Mouse (Mus musculus) gastrocnemius, postnatal 14 days (tissue): ENCODE data around the gene Ptgdr2. TPM values are rescaled to one million over a fixed set of nuclear protein-coding genes. Genes with fewer than 3 reads are reported as not detected.

Source experiments
- DNase-seq: peaks from one replicate; pipeline ENCODE4 v3.0.0; 2021; ENCODE audit warnings: mixed read lengths
- intact Hi-C: fragments of 180-260 bp; cut with DNase I; formaldehyde crosslinking; loops from one replicate; pipeline ENCODE4 v1.15.1; 2025; ENCODE audit warnings: low total_unique reads
- long read RNA-seq, 2 experiments: library from polyadenylated mRNA; stranded (forward); transcript quantifications; one replicate each; pipeline ENCODE4 v2.0.0; 2021
- total RNA-seq, 2 experiments: library from RNA; stranded (reverse); gene quantifications; 2 replicates each; pipeline ENCODE4 v1.2.3; 2021

Gene Ptgdr2
- under 1 TPM in 1 of 2 experiments, not detected in 1; 0.08 TPM for total RNA-seq
- long read RNA-seq, experiment 1, result 0 reads
- long read RNA-seq, experiment 2, result 0 reads

GRCm38 (mm10) chr19:10937110-10937563 is at the start of gene Ptgdr2:
Ptgdr2 (plus strand) TSS chr19:10937160.
- no peak for DNase-seq
- intact Hi-C loops, result no loop called here

GRCm38 (mm10) chr19:10892201-10892600 is 44.8 kb upstream of the Ptgdr2 start:
- no peak for DNase-seq
- intact Hi-C loops, result no loop called here

GRCm38 (mm10) chr19:10895016-10895528 is 41.9 kb upstream of the Ptgdr2 start, which contains the start of gene Prpf19:
Prpf19 (plus strand) TSS chr19:10895231.
- intact Hi-C loops, result no loop called here
- peak; percentile 97 for DNase-seq

- DNase-seq, result no peak
- intact Hi-C loops, result no loop called here
Observed at GRCm38 (mm10) chr19:10895708-10896107, 41.3 kb upstream of the Ptgdr2 start.

- intact Hi-C loops, result no loop called here
Observed at GRCm38 (mm10) chr19:10896849-10897248, 40.1 kb upstream of the Ptgdr2 start.

GRCm38 (mm10) chr19:10897491-10897890 is 39.5 kb upstream of the Ptgdr2 start:
- intact Hi-C loops, result no loop called here
- no peak for DNase-seq

More at GRCm38 (mm10) chr19:10896849-10897248, 40.1 kb upstream of the Ptgdr2 start:
- no peak for DNase-seq

- peak; percentile 67 for DNase-seq
- intact Hi-C loops, result no loop called here
Observed at GRCm38 (mm10) chr19:10900315-10900714, 36.6 kb upstream of the Ptgdr2 start.

- intact Hi-C loops, result no loop called here
- DNase-seq, result no peak
Observed at GRCm38 (mm10) chr19:10901046-10901445, 35.9 kb upstream of the Ptgdr2 start.

GRCm38 (mm10) chr19:10904512-10904911 is 32.4 kb upstream of the Ptgdr2 start:
- DNase-seq, result no peak

GRCm38 (mm10) chr19:10904927-10905727 is 31.8 kb upstream of the Ptgdr2 start:
- peak; percentile 83 for DNase-seq
- intact Hi-C loops, result no loop called here

More at GRCm38 (mm10) chr19:10904512-10904911, 32.4 kb upstream of the Ptgdr2 start:
- intact Hi-C loops, result no loop called here

GRCm38 (mm10) chr19:10905728-10906000 is 31.3 kb upstream of the Ptgdr2 start:
- intact Hi-C loops, result no loop called here
- no peak for DNase-seq

- intact Hi-C loops, result no loop called here
- DNase-seq, result peak; percentile 48
Observed at GRCm38 (mm10) chr19:10907891-10908290, 29.1 kb upstream of the Ptgdr2 start.

- intact Hi-C loops, result no loop called here
- DNase-seq, result no peak
Observed at GRCm38 (mm10) chr19:10909087-10909721, 27.8 kb upstream of the Ptgdr2 start.

GRCm38 (mm10) chr19:10914291-10914690 is 22.7 kb upstream of the Ptgdr2 start:
- no peak for DNase-seq

GRCm38 (mm10) chr19:10914870-10915269 is 22.1 kb upstream of the Ptgdr2 start:
- intact Hi-C loops, result no loop called here
- DNase-seq, result no peak

More at GRCm38 (mm10) chr19:10914291-10914690, 22.7 kb upstream of the Ptgdr2 start:
- intact Hi-C loops, result no loop called here

- intact Hi-C loops, result no loop called here
- DNase-seq, result no peak
Observed at GRCm38 (mm10) chr19:10916506-10916905, 20.5 kb upstream of the Ptgdr2 start.

GRCm38 (mm10) chr19:10918321-10918991 is 18.5 kb upstream of the Ptgdr2 start:
- DNase-seq, result no peak
- intact Hi-C loops, result no loop called here

- intact Hi-C loops, result no loop called here
- DNase-seq, result no peak
Observed at GRCm38 (mm10) chr19:10920532-10920931, 16.4 kb upstream of the Ptgdr2 start, which contains the start of gene Zp1. Zp1 (minus strand) TSS chr19:10920632.

- intact Hi-C loops, result no loop called here
- DNase-seq, result no peak
Observed at GRCm38 (mm10) chr19:10921058-10921457, 15.9 kb upstream of the Ptgdr2 start.

GRCm38 (mm10) chr19:10924220-10924619 is 12.7 kb upstream of the Ptgdr2 start:
- intact Hi-C loops, result no loop called here
- DNase-seq, result no peak
